Mouse (Mus musculus): ENCODE results near the gene Crocc2.
A peak's percentile ranks its signal among the peaks of the same experiment; 100 is the strongest.

The Crocc2 gene

GRCm38 (mm10) chr1:93168295-93168775 is at the start of gene Crocc2:
Gene Crocc2 (plus strand): TSS chr1:93168725.
- DNase-seq (ENCODE audit: low spot score in 2 of 2) = no peak

- no peak for DNase-seq (ENCODE audit: low spot score in 2 of 2)
Observed at GRCm38 (mm10) chr1:93118816-93119215, 49.7 kb upstream of the Crocc2 start.

- DNase-seq (ENCODE audit: low spot score in 2 of 2) = no peak
Observed at GRCm38 (mm10) chr1:93123179-93123854, 45.2 kb upstream of the Crocc2 start.

- DNase-seq (ENCODE audit: low spot score in 2 of 2) = no peak
Observed at GRCm38 (mm10) chr1:93124066-93124465, 44.5 kb upstream of the Crocc2 start.

- no peak for DNase-seq (ENCODE audit: low spot score in 2 of 2)
Observed at GRCm38 (mm10) chr1:93125256-93125655, 43.3 kb upstream of the Crocc2 start.

DNA sequence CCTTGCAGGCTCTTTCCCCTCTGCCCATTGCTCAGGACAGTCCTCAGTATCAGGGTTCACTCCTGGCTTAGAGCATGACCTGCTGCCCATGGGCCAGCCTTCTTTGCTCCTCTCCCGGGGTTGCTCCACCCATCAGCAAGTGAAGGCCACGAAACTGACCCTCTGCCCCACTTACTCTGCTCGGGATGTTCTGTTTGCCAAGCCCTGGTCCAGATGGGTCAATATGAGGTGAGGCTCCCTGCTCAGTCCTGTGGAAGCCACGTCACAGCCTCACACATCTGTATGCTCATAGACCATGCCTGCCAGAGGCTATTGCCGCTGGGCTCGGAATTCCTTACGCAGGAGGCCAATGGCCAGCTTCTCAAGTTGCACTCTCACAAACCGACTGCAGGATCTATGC is 40.3 kb upstream of the Crocc2 start:
- no peak for DNase-seq (ENCODE audit: low spot score in 2 of 2)

DNA sequence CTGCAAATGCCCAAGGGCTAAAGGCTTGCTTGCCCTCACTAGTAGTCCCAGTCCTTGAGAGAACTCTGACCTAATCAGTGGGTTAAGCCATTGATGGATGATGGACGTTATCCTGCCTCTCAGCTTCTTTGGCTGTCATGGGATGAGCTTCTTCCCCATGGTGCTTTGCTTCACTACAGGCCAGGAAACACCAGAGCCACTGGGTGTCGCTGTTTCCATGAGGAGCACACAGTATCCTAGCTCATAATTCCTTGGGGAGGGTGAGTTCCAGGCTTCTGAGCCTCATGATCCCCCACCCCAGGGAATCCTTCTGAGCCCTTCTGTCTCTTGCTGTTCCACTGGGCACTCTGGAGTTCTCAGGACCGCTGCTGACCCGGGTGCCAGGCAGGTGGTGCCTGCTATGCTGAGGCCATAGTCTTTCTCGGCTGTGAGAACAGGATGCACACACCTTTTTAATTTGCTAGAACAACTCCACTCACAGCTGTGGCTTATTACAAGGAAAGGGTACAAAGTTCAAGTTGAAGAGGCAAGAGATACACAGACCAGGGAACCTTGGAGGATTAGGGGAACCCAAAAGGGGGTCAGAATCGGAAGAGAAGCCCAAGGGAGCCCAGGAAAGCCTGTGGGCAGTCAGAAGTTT is 39.7 kb upstream of the Crocc2 start:
- DNase-seq (ENCODE audit: low spot score in 2 of 2) = peak in 1 of 2 experiments; percentile 73

DNA sequence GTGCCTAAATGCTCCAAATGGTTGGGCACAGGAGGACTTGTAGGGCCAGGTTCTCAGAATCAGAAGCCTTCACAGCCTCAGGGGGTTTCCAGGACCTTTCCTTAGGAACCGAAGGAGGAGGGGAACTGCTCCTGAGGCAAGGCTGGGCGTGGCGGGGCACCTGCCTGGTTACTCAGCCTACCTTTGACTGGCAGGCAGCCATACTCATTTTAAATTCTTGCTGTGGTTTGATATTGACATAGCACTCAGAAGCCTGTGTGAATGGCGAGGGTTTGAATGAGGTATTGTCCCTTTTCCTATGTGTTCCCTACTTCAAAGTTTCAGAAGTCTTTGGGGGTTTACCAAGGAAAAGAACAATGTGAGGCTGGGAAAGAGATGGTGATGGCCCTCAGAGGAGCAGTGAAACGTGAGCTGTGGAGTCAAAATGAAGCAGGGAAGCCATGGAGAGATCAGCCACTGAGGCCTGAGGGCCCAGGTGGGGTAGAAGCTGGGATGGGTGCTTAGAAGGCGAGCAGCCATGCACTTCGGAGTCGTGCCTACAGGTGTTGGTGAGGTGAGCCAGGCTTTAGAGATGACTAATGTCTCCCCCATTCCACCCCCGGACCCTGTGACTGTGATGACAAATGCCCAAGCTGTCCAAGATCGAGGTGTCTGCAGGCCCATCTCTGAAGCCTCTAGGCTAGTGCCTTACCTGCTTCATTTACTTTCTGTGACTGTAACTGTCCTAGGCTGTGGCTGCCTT is 38.1 kb upstream of the Crocc2 start:
- no peak for DNase-seq (ENCODE audit: low spot score in 2 of 2)

- no peak for DNase-seq (ENCODE audit: low spot score in 2 of 2)
Observed at GRCm38 (mm10) chr1:93132676-93133075, 35.8 kb upstream of the Crocc2 start.

DNA sequence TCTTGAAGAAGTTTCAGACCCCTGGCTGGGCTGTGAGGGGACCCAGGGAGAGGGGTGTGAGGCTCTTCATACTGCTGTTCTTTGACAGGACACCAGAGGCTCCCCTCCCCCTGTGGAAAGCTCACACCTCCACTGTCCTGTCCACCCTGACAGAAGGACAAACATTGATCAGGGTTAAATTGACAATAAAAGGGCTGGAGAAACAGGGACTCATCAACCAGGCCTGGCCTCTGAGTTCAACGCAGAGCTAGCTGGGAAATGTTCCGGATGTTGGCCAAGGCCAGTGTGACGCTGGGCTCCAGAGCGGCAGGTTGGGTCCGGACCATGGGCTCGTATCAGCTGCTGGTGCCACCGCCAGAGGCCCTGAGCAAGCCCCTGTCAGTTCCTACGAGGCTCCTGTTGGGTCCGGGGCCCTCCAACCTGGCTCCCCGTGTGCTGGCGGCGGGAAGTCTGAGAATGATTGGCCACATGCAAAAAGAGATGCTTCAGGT is 33.4 kb upstream of the Crocc2 start, which contains the start of gene Agxt:
TSS of gene Agxt (plus strand) at position 205 of the 491 bp plus-strand sequence.
- no peak for DNase-seq (ENCODE audit: low spot score in 2 of 2)

GRCm38 (mm10) chr1:93138534-93138933 is 30.0 kb upstream of the Crocc2 start:
- no peak for DNase-seq (ENCODE audit: low spot score in 2 of 2)

DNA sequence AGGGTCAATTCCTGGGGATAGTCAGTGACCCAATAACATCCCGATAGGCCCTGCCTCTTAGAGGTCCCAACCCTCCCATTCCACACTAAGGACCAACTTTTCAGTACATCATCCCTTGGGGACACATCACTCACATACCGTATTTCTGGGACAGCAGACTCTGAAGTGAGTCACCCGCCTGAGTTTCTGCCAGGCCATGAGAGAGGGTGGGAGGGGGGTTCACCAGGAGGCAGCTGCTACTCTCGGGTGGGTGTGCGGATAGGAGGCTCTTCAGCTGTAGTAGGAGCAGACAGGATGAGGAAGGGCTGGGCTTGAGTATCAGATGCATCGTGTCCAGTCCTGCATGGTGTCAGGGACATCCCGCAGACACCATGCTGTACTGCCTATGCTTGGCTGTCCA is 28.8 kb upstream of the Crocc2 start:
- peak in 1 of 2 experiments; percentile 38 for DNase-seq (ENCODE audit: low spot score in 2 of 2)

DNA sequence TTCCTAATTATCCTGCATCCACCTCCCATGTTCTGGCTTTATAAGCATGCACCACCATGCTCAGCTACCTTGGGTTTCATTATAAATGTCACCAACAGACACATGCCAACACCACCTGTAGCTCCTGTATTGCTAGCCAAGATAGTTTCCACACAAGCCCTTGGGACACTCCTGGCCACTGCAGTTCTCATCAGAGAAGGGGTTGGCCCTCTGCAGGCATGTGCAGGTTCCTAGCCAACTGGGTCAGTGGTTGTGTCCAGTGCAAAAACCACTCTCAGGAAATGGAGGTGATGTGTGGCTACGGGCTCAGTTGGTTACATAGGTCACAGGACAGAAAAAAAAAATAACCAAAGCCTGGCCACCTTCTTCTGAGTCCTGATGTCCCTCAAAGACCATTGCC is 25.7 kb upstream of the Crocc2 start:
- DNase-seq (ENCODE audit: low spot score in 2 of 2) = no peak

- no peak for DNase-seq (ENCODE audit: low spot score in 2 of 2)
Observed at GRCm38 (mm10) chr1:93144176-93144575, 24.3 kb upstream of the Crocc2 start.

- no peak for DNase-seq (ENCODE audit: low spot score in 2 of 2)
Observed at GRCm38 (mm10) chr1:93150907-93151661, 17.4 kb upstream of the Crocc2 start.

- DNase-seq (ENCODE audit: low spot score in 2 of 2) = no peak
Observed at GRCm38 (mm10) chr1:93157566-93157965, 11.0 kb upstream of the Crocc2 start.

DNA sequence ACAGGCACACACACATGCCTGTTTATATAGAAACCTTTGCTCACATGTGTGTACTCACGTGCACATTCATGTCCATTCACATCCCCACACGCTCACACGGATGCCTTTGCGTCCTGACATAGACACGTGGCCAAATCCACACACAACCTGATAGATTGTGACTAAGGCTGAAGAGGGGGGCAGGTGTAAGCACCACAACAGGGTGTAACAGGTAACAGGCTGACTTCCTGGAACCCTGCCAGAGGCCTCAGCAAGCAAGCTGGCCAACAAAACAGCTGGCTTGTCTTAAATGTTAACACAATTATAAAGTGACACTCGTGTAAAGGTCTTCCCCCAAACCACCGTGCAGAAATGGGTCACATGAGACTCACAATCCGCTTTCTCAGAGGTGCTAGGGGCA is 9.6 kb upstream of the Crocc2 start:
- DNase-seq (ENCODE audit: low spot score in 2 of 2) = no peak

GRCm38 (mm10) chr1:93159566-93160500 is 8.7 kb upstream of the Crocc2 start:
- no peak for DNase-seq (ENCODE audit: low spot score in 2 of 2)

- no peak for DNase-seq (ENCODE audit: low spot score in 2 of 2)
Observed at GRCm38 (mm10) chr1:93160501-93161133, 7.9 kb upstream of the Crocc2 start, which contains the start of gene 2310007B03Rik. Gene 2310007B03Rik (minus strand): TSS chr1:93160948.

DNA sequence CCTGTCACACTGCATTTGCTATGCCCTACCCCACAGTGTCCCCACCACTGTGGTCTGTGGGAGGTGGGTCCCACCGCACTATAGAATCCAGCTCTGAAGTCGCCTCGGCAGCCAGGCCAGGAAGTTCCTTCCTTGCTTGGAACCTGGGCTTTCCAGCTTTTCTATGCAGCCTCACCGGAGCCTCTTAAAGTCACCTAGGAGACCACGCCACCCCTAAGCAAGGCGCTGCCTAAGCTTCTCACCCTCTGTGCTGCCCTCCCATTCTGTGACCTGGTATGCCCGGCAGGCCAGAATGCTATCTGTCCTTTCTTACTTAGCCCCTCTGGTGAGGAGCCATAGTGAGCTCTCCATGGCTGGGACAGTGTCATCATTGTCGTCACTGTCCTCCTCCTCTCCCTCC is 7.2 kb upstream of the Crocc2 start:
- no peak for DNase-seq (ENCODE audit: low spot score in 2 of 2)

All from left cerebral cortex, adult 9 months (tissue).